Mouse (Mus musculus): ENCODE results near the gene Plcl1.

GRCm38 (mm10) chr1:55499872-55500271, 94.2 kb downstream of the Plcl1 start:
- no peak for TF ChIP-seq TAL1 (IDR thresholded peaks at IDR 0.05; ENCODE audit: low read length)
- TF ChIP-seq GATA1 (IDR thresholded peaks at IDR 0.05; ENCODE audit: low read length): no peak

Data from erythroblast, embryonic 14.5 days (primary cell).